Mouse (Mus musculus) adrenal gland, postnatal 4 days (tissue): ENCODE measurements around the gene Clec4d. TPM values are rescaled to one million over a fixed set of nuclear protein-coding genes. Genes with fewer than 3 reads are reported as not detected.
"Not testable (repeated sequence)": the region's sequence is repeated elsewhere in the genome, so short reads cannot be mapped to it uniquely, and the experiment has no call there.

ENCODE experiments used
- DNase-seq, 2 experiments: peaks; one replicate each; pipeline ENCODE4 v3.0.0; 2021 to 2022; ENCODE audit warnings: low spot score in 2 of 2, mixed read lengths in 2 of 2
- long read RNA-seq, 2 experiments: library from polyadenylated mRNA; stranded (forward); transcript quantifications; one replicate each; pipeline ENCODE4 v2.0.0; 2021
- total RNA-seq, 2 experiments: library from RNA; stranded (reverse); gene quantifications; 2 replicates each; pipeline ENCODE4 v1.2.3; 2021

Clec4d gene
- under 1 TPM in 1 of 2 experiments, not detected in 1; 0.31 TPM for total RNA-seq
- long read RNA-seq, experiment 1, partial matches to known transcripts = 1 of 1 reads
- long read RNA-seq, experiment 1, other reads (novel, unspliced or antisense) = 0 of 1 reads
- long read RNA-seq, experiment 2 = 0 reads

DNA sequence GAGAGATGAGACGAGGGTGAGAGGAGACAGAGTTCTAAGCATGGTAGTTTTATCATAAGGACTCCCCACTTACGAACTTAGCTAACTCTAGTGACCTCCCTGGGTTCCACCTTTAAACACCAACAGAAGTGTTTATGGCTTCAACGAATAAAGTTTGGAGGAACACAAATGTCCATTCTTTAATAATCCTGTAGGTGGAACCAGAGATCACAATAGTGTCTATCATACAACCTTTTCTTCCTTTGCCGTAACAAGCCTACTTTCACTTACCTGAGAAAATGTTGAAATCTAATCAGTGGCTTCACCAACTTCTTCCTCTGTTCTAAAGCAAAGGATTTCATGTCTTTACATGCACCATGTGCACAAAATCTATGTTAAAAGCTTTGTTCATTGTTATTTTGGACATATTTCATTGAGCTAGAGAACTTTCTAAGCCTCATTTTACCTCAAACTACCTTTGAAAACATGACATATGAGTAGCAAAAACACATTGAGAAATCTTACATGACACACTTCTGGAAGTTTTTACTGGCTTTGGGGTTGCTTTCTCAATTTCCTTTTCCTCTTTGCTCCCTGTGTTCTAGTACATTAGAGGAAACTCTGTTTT lies at the start of gene Clec4d:
TSS of gene Clec4d (plus strand) at position 557 of the 607 bp plus-strand sequence.
- DNase-seq = no peak

DNA sequence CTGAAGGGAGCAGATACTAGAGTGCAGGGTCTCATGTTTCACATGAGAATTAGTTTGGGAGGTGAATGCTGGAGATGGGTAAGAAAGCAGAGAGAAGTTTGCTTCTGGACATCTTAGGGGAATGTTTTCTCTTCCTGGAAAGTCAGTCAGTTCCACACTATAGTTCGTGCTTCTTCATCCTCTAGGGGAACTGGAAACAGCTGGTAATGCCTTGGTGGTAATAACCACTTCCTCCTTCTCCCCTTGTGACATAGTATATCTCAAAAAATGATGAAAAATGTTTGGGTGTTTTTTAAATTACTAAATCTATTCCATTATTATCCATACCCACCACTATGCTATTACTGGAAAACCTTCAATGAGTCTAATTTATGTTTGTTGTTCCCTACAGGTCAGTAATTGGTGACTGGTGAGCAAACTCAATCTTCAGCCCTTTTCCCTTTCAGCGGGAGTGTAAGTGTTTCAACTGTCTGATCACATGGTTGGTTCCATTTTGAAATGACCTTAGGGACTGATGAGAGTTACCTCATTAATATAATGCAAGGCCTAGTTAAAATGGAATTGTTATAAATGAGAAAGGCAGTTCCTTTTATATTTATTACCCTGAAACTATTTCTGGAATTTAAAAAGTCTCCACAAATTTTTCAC lies 34.3 kb upstream of the Clec4d start:
- no peak for DNase-seq

- no peak for DNase-seq
Measured at GRCm38 (mm10) chr6:123229644-123230043, 32.3 kb upstream of the Clec4d start, which contains the start of gene Clec4n. Gene Clec4n (plus strand): TSS chr6:123229843.

DNA sequence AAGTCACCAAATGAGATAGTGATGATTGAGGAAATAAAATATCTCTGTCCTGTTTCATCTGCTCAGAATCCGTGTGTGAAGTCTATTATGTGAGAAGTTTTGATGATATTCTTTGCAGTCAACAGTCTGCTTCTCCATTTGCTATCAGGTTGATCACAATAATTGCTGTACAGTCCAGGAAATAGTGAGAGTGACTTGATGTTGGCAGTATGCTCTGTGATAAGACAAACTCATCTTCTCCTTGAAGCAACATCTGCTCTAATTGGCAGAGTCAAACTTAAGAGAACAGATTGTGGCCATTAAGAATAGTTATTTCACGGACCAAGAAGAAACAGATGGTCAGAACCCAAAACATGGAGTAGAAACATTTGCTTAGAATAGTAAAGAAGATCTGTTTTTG lies 30.8 kb upstream of the Clec4d start:
- DNase-seq = no peak

GRCm38 (mm10) chr6:123237582-123237981 lies 24.3 kb upstream of the Clec4d start:
- no peak for DNase-seq

GRCm38 (mm10) chr6:123244201-123244600 lies 17.7 kb upstream of the Clec4d start:
- DNase-seq = no peak

DNA sequence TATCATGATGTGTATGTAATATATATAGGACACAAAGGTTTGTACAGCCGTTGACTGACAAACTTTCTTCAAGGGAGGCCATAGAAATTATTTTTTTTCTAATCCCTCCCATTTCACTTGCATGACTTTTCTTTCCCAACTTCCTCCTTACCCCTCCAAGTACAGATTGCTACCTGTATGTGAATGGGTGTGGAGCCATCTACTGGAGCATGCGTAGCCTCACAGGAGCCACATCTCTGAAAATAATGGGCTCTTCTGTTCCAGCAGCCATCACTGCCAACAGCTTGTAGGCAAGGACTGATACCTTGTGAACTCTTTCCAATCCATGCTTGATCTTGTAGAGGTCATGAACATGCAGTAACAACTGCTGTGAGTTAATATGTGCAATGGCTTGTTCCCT lies 13.0 kb upstream of the Clec4d start:
- DNase-seq = not testable (repeated sequence)

DNA sequence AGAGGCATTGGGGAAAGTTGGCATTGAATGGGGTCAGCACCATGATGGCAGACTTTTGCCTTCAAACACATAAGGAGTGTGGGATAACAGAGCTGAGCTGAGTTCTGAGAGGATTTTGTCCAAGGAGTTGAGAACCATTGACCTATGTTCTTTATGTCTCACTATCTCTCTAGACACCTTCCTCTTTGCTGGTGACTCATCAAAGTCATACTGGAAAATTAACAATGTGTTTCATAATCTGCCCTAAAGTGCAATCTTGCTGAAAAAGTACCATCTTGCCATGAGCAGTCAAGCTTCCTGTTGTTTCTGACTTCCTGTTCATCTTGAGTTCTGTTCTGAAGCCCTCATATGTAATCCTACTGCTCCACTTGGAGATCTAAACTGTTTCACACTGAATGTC lies 9.2 kb upstream of the Clec4d start:
- no peak for DNase-seq

GRCm38 (mm10) chr6:123258946-123259345 lies 3.0 kb upstream of the Clec4d start:
- DNase-seq = no peak

DNA sequence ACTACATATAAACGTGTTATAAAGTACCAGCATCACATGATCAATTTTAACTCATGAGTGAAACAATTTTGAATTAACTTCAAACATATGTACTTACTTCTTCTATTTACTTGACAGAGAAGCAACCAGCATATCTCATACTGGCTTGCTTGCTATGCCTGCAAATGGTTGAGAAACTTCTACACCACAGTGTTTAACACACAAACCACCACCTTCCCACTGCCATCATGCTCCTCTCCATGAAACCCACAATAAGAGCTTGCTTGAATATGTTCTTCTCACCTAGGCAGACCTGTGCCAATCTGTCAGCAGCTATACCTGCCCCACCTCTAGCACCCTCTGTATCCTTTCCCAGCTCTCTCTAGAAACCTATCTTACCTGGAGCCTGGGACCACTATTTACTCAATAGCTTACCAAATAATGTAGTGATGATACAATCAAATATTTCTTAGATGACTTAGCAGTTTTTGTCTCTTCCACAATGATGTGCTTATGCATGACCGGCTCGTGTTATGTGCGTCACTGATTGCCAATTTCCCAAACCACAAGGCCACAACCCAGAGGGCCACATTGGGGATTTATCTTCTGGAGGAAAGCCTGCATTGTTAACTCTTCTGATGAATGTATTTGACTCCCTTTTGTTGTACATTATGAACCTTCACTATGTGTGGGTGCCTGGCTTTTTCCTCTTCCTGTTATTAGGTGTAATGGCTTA lies 1.9 kb upstream of the Clec4d start:
- no peak for DNase-seq

DNA sequence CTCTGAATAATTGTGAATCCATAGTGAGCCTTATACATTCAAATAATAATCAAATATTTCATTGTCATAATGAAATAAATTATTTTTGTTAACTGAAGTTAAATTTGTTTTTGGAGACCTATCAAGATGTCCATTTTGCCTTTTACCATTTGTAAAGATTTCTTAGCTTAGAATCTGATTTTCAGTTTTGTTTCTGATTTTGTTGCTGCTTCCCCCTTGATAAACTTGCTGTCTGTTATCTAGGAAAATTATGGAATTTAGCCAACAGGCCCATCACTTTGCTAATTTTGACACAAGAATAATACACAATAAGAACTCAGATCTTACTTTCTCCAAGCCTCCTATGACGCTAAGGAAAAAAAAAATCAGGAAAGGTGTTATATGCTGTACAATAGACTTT lies 1.0 kb upstream of the Clec4d start:
- DNase-seq = no peak

- DNase-seq = no peak
Measured at GRCm38 (mm10) chr6:123264194-123264593, 2.3 kb downstream of the Clec4d start.

DNA sequence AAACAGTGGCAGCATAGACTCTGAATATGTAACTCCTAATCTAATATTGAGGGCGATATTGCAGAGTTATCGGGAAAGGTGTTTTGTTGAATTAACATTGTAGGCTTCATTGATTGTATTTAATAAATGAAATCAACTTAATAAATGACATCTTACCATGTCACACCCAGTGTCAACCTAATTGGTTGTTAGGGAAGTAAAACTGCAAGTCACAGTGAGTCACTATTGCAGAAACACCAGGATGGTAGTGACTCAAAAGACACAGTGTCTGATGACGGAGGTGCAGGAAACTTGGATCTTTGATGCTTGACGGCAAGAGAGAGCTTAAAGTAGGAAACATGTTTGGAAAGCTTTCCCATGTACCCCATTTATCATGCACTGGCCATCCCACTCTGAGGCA lies 3.9 kb downstream of the Clec4d start:
- DNase-seq = no peak

GRCm38 (mm10) chr6:123266945-123267344 lies 5.0 kb downstream of the Clec4d start:
- DNase-seq = no peak

GRCm38 (mm10) chr6:123279443-123279842 lies 17.5 kb downstream of the Clec4d start:
- DNase-seq = no peak

- DNase-seq = no peak
Measured at GRCm38 (mm10) chr6:123286311-123286710, 24.4 kb downstream of the Clec4d start.

- no peak for DNase-seq
Measured at GRCm38 (mm10) chr6:123288931-123289330, 27.0 kb downstream of the Clec4d start.

DNA sequence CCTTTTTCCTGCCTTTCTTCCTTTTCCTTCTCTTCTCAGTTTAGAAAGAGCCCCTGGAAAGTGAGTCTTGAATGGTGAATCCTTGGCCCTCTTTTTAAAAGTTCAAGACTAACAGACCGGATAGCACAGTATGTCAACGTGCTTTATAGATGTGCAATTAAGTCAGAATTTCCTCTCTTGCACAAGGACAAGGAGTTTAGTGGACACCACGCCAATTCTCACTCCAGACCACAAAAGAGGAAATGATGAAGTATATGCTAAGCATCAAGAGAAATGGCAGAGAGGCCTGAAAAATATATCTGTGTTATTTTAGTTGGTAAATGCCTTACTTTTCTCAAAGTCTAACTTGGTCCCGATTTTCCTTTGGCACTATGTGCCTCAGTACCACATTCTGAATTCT lies 27.8 kb downstream of the Clec4d start, which contains the start of gene Clec4e:
TSS of gene Clec4e (minus strand) at position 118 of the 400 bp plus-strand sequence.
- no peak for DNase-seq

- no peak for DNase-seq
Measured at GRCm38 (mm10) chr6:123292751-123293400, 31.0 kb downstream of the Clec4d start.

- DNase-seq = not testable (repeated sequence)
Measured at GRCm38 (mm10) chr6:123293509-123293908, 31.6 kb downstream of the Clec4d start.

DNA sequence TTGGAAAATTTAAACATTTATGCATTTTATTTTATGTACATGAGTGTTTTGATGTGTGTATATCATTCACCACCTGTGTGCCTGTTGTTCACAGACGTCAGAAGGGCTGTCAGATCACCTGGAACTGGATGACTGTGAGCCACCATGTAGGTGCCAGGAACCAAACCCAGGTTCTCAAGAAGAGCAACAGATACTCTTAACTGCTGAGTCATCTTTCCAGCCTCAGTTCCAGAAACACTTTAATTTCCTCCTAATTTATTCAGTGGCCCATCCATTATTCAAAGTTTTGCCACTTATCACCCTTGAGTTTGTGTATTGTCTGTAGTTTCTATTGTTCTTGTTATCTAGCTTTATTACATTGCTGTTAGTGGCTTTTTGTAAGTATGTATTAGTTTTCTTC lies 34.8 kb downstream of the Clec4d start:
- no peak for DNase-seq
